Mouse (Mus musculus): ENCODE results near the gene Olfr1028. TPM values are rescaled to one million over a fixed set of nuclear protein-coding genes. Genes with fewer than 3 reads are reported as not detected.

Olfr1028 gene
- 0.09 and 0.17 TPM in 2 replicates for polyA plus RNA-seq (2015; fragmentation: Nextera tagmentation; extraction: Ambion mirVana)

DNA sequence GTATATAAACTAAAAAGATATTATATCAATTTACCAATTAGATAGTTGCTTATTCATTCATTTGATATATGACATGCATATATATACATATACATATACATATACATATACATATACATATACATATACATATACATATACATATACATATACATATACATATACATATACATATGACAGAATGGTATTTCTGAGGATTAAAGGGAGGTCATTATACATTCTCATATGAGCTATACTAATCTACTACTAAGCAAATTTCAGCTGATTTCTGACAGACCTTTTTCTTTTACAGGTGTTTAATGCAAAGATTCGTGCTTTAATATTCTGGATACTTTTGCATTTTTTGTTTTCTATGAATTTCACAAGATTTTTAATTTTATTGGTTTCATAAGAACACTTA, at the start of gene Olfr1028:
Gene Olfr1028 (plus strand): TSS at position 301 of the 400 bp plus-strand sequence.
- 80% methylated on average over 1 of the region's 1 CpGs for WGBS
- no peak within 1 kb of the TSS for H3K4me2 ChIP-seq (replicated peaks)
- H3K9me3 ChIP-seq (replicated peaks): no peaks in the 10 kb centered on the region
- no peak within 1 kb of the TSS for H3K9ac ChIP-seq
- H3K4me3 ChIP-seq (replicated peaks): no peak within 1 kb of the TSS
- H3K27me3 ChIP-seq: no peaks in the 10 kb centered on the region
- no peaks in the 10 kb centered on the region for H3K4me1 ChIP-seq
- H3K27ac ChIP-seq (replicated peaks): no peak within 1 kb of the TSS
- H3K36me3 ChIP-seq: no peaks in the 10 kb centered on the region
- no peak for ATAC-seq (ENCODE audit: insufficient number of reproducible peaks, low FRiP score, low TSS enrichment, low read depth)

DNA sequence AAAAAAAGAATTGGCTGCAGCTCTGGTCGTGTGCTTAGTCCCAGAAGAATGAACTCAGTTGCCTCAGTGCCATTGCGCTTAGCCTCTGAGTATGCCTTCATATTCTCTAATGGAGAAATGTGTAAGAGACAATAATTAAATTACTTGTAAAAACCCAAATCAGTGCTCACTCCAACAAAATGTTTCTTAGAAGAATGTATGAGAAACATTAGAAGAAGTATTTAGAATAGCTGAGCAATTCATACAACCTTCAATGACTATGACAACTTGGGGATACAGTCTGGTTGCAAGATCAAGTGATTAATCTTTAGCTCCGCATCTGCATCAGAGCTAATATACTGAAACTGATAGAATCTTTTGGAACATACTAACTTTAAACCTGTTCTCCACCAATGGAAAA, 45.3 kb upstream of the Olfr1028 start, which contains the start of gene Olfr1024:
Gene Olfr1024 (minus strand): TSS at position 101 of the 400 bp plus-strand sequence.
- Histone ChIP-seq H3K4me3 (replicated peaks) (no peak within 1 kb of the TSS), H3K27ac (replicated peaks) (no peak within 1 kb of the TSS), H3K9ac (no peak within 1 kb of the TSS), H3K36me3 (no peaks in the 10 kb centered on the region), H3K27me3 (no peaks in the 10 kb centered on the region), H3K4me1 (no peaks in the 10 kb centered on the region), H3K4me2 (replicated peaks) (no peak within 1 kb of the TSS), H3K9me3 (replicated peaks) (no peaks in the 10 kb centered on the region)
- WGBS: 83% methylated on average over 3 of the region's 3 CpGs
- no peak for ATAC-seq (ENCODE audit: insufficient number of reproducible peaks, low FRiP score, low TSS enrichment, low read depth)

- Histone ChIP-seq H3K4me3 (replicated peaks) (no peak overlapping the region), H3K36me3 (no peaks in the 10 kb centered on the region), H3K9ac (no peak overlapping the region), H3K4me1 (no peaks in the 10 kb centered on the region), H3K9me3 (replicated peaks) (no peaks in the 10 kb centered on the region), H3K4me2 (replicated peaks) (no peak overlapping the region), H3K27ac (replicated peaks) (no peak overlapping the region), H3K27me3 (no peaks in the 10 kb centered on the region)
- no peak for ATAC-seq (ENCODE audit: insufficient number of reproducible peaks, low FRiP score, low TSS enrichment, low read depth)
Measured at GRCm38 (mm10) chr2:85913197-85913596, 37.0 kb upstream of the Olfr1028 start.

DNA sequence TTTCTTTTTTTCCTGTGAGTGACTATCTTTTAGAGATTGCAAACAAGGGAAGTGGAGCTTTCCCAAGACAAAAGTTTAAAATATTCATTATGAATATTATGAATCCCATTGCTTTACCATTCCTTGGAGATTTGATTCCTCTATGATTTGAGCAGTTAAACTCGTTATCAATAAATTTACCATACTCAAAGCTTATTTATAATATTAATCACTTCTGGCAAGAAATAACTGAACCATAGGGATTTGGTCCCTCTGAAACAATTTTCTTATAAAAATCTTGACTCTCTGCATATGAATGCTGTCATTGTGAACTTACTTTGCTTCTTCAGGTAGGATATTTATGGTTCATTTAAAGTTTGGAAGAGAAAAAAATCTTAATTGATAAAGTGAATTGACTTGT, 35.3 kb upstream of the Olfr1028 start, which contains the start of gene Olfr1025-ps1:
Gene Olfr1025-ps1 (plus strand): TSS at position 301 of the 400 bp plus-strand sequence.
- Histone ChIP-seq H3K27me3 (no peaks in the 10 kb centered on the region), H3K4me1 (no peaks in the 10 kb centered on the region), H3K9me3 (replicated peaks) (no peaks in the 10 kb centered on the region), H3K36me3 (no peaks in the 10 kb centered on the region), H3K27ac (replicated peaks) (no peak within 1 kb of the TSS), H3K4me3 (replicated peaks) (no peak within 1 kb of the TSS), H3K9ac (no peak within 1 kb of the TSS), H3K4me2 (replicated peaks) (no peak within 1 kb of the TSS)
- WGBS: 47% methylated on average over 1 of the region's 1 CpGs
- no peak for ATAC-seq (ENCODE audit: insufficient number of reproducible peaks, low FRiP score, low TSS enrichment, low read depth)

DNA sequence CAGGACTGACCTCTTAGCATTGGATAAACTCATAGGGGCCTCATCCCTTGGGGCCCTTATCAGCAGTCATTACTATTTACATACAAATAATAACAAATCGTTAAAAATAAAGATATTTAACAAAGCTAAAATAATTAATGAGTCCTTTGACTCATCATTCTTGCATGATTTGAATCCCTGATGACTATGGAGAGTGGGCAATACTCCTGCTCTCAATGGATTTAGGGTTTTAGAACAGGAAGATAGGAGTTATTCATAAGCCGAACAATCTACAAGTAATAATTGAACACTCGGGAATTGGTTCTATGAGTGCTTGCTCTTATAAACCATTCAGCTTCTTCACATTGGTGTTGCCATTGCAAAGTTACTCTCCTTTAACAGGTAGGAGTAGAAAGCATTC, 29.0 kb upstream of the Olfr1028 start, which contains the start of gene Olfr1026:
Gene Olfr1026 (plus strand): TSS at position 301 of the 400 bp plus-strand sequence.
- H3K27me3 ChIP-seq: no peaks in the 10 kb centered on the region
- no peak for ATAC-seq (ENCODE audit: insufficient number of reproducible peaks, low FRiP score, low TSS enrichment, low read depth)
- H3K9me3 ChIP-seq (replicated peaks): no peaks in the 10 kb centered on the region
- H3K4me1 ChIP-seq: no peaks in the 10 kb centered on the region
- WGBS: 83% methylated on average over 3 of the region's 3 CpGs
- H3K27ac ChIP-seq (replicated peaks): no peak within 1 kb of the TSS
- H3K9ac ChIP-seq: no peak within 1 kb of the TSS
- H3K4me3 ChIP-seq (replicated peaks): no peak within 1 kb of the TSS
- H3K36me3 ChIP-seq: no peaks in the 10 kb centered on the region
- H3K4me2 ChIP-seq (replicated peaks): no peak within 1 kb of the TSS

DNA sequence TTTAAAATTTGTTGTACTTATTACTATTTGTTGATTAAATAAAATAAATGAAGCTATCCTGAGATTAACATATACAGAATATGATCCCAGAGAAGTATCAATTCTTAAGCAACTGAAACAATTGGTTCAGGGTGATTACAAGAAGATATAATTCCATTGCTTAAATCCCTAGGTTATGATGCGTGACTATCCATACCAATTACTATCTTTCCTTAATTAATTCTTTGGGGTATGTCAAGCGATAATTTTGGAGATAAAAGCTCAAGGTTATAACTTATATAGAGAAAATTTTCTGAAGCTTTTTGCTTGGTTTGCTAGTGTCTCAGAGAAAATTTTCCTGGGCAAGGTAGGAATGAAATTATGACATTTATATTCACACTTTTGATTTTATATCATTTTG, 23.4 kb downstream of the Olfr1028 start, which contains the start of gene Olfr1029:
Gene Olfr1029 (plus strand): TSS at position 301 of the 400 bp plus-strand sequence.
- Histone ChIP-seq H3K4me2 (replicated peaks) (no peak within 1 kb of the TSS), H3K4me1 (no peaks in the 10 kb centered on the region), H3K27ac (replicated peaks) (no peak within 1 kb of the TSS), H3K36me3 (no peaks in the 10 kb centered on the region), H3K9ac (no peak within 1 kb of the TSS), H3K27me3 (no peaks in the 10 kb centered on the region), H3K9me3 (replicated peaks) (no peaks in the 10 kb centered on the region), H3K4me3 (replicated peaks) (no peak within 1 kb of the TSS)
- WGBS: 83% methylated on average over 2 of the region's 2 CpGs
- no peak for ATAC-seq (ENCODE audit: insufficient number of reproducible peaks, low FRiP score, low TSS enrichment, low read depth)

GRCm38 (mm10) chr2:85978976-85979375, 28.7 kb downstream of the Olfr1028 start, which contains the start of gene Olfr1030:
Gene Olfr1030 (plus strand): TSS chr2:85979276.
- no peak within 1 kb of the TSS for H3K4me3 ChIP-seq (replicated peaks)
- H3K27me3 ChIP-seq: no peaks in the 10 kb centered on the region
- no peaks in the 10 kb centered on the region for H3K4me1 ChIP-seq
- no peak for ATAC-seq (ENCODE audit: insufficient number of reproducible peaks, low FRiP score, low TSS enrichment, low read depth)
- H3K9me3 ChIP-seq (replicated peaks): no peaks in the 10 kb centered on the region
- H3K36me3 ChIP-seq: no peaks in the 10 kb centered on the region
- H3K27ac ChIP-seq (replicated peaks): no peak within 1 kb of the TSS
- no peak within 1 kb of the TSS for H3K4me2 ChIP-seq (replicated peaks)
- no peak within 1 kb of the TSS for H3K9ac ChIP-seq
- WGBS: 73% methylated on average over 1 of the region's 1 CpGs

DNA sequence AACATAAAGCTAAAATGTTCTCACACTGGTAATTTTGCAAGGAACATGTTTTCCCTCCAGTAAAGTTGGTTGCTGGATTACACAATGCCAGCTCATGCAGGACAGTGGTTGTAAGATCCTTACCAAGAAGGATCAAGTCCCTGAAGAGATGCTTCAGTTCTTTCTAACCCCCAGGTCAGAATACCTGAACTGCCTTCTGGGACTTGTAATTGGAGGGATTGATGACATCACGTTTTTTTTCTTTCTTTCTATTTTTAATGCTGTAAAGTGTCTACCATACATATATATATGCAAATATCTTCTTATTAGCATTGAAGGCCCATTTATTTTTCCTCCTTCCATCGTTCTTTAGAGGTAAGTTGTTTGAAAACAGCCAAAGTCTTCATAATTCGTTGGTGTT, 39.8 kb downstream of the Olfr1028 start, which contains the start of gene Olfr1031:
Gene Olfr1031 (plus strand): TSS at position 301 of the 400 bp plus-strand sequence.
- no peak within 1 kb of the TSS for H3K4me2 ChIP-seq (replicated peaks)
- no peak for ATAC-seq (ENCODE audit: insufficient number of reproducible peaks, low FRiP score, low TSS enrichment, low read depth)
- WGBS: 55% methylated on average over 3 of the region's 3 CpGs
- no peaks in the 10 kb centered on the region for H3K27me3 ChIP-seq
- H3K9me3 ChIP-seq (replicated peaks): no peaks in the 10 kb centered on the region
- no peak within 1 kb of the TSS for H3K27ac ChIP-seq (replicated peaks)
- H3K4me3 ChIP-seq (replicated peaks): no peak within 1 kb of the TSS
- H3K36me3 ChIP-seq: no peaks in the 10 kb centered on the region
- no peak within 1 kb of the TSS for H3K9ac ChIP-seq
- H3K4me1 ChIP-seq: no peaks in the 10 kb centered on the region

Other genes with a start within 250 kb of the Olfr1028 start
- gene Olfr1009, start 235.0 kb upstream of the Olfr1028 start, polyA plus RNA-seq (2015; fragmentation: Nextera tagmentation; extraction: Ambion mirVana): not detected in 2 replicates
- gene Olfr1012, start 187.7 kb upstream of the Olfr1028 start, polyA plus RNA-seq (2015; fragmentation: Nextera tagmentation; extraction: Ambion mirVana): 0.25 TPM in 1 of 2 replicates, not detected in the other
- 0.12 TPM in 1 of 2 replicates, not detected in the other for gene Olfr1013, start 183.3 kb upstream of the Olfr1028 start, polyA plus RNA-seq (2015; fragmentation: Nextera tagmentation; extraction: Ambion mirVana)
- not detected in 2 replicates for gene Olfr1014, start 177.7 kb upstream of the Olfr1028 start, polyA plus RNA-seq (2015; fragmentation: Nextera tagmentation; extraction: Ambion mirVana)
- 0.07 and 0.47 TPM in 2 replicates for gene Olfr1015, start 168.4 kb upstream of the Olfr1028 start, polyA plus RNA-seq (2015; fragmentation: Nextera tagmentation; extraction: Ambion mirVana)
- gene Olfr1016, start 147.9 kb upstream of the Olfr1028 start, polyA plus RNA-seq (2015; fragmentation: Nextera tagmentation; extraction: Ambion mirVana): 0.23 TPM in 1 of 2 replicates, not detected in the other
- gene Olfr1018, start 132.0 kb upstream of the Olfr1028 start, polyA plus RNA-seq (2015; fragmentation: Nextera tagmentation; extraction: Ambion mirVana): not detected in 2 replicates
- gene Olfr1019, start 105.0 kb upstream of the Olfr1028 start, polyA plus RNA-seq (2015; fragmentation: Nextera tagmentation; extraction: Ambion mirVana): not detected in 2 replicates
- gene Olfr1020, start 103.4 kb upstream of the Olfr1028 start, polyA plus RNA-seq (2015; fragmentation: Nextera tagmentation; extraction: Ambion mirVana): not detected in 2 replicates
- gene Olfr1022, start 81.8 kb upstream of the Olfr1028 start, polyA plus RNA-seq (2015; fragmentation: Nextera tagmentation; extraction: Ambion mirVana): not detected in 2 replicates
- not detected in 2 replicates for gene Olfr1023, start 64.8 kb upstream of the Olfr1028 start, polyA plus RNA-seq (2015; fragmentation: Nextera tagmentation; extraction: Ambion mirVana)
- not detected in 2 replicates for gene Olfr1024, start 45.4 kb upstream of the Olfr1028 start, polyA plus RNA-seq (2015; fragmentation: Nextera tagmentation; extraction: Ambion mirVana)
- gene Olfr1025-ps1, start 35.2 kb upstream of the Olfr1028 start, polyA plus RNA-seq (2015; fragmentation: Nextera tagmentation; extraction: Ambion mirVana): 0.59 and 0.84 TPM in 2 replicates
- 0.38 and 0.69 TPM in 2 replicates for gene Olfr1026, start 28.9 kb upstream of the Olfr1028 start, polyA plus RNA-seq (2015; fragmentation: Nextera tagmentation; extraction: Ambion mirVana)
- gene Olfr1029, start 23.5 kb downstream of the Olfr1028 start, polyA plus RNA-seq (2015; fragmentation: Nextera tagmentation; extraction: Ambion mirVana): 0.08 and 0.17 TPM in 2 replicates
- gene Olfr1030, start 28.8 kb downstream of the Olfr1028 start, polyA plus RNA-seq (2015; fragmentation: Nextera tagmentation; extraction: Ambion mirVana): 0.11 and 0.12 TPM in 2 replicates
- gene Olfr1031, start 39.9 kb downstream of the Olfr1028 start, polyA plus RNA-seq (2015; fragmentation: Nextera tagmentation; extraction: Ambion mirVana): 0.37 and 0.39 TPM in 2 replicates
- gene Olfr1032, start 55.1 kb downstream of the Olfr1028 start, polyA plus RNA-seq (2015; fragmentation: Nextera tagmentation; extraction: Ambion mirVana): 0.27 TPM in 1 of 2 replicates, not detected in the other
- gene Olfr1033, start 70.2 kb downstream of the Olfr1028 start, polyA plus RNA-seq (2015; fragmentation: Nextera tagmentation; extraction: Ambion mirVana): 0.14 and 0.79 TPM in 2 replicates
- 0.04 and 0.09 TPM in 2 replicates for gene Olfr1034, start 95.4 kb downstream of the Olfr1028 start, polyA plus RNA-seq (2015; fragmentation: Nextera tagmentation; extraction: Ambion mirVana)
- gene Olfr1036, start 123.6 kb downstream of the Olfr1028 start, polyA plus RNA-seq (2015; fragmentation: Nextera tagmentation; extraction: Ambion mirVana): not detected in 2 replicates
- gene Olfr1037, start 136.9 kb downstream of the Olfr1028 start, polyA plus RNA-seq (2015; fragmentation: Nextera tagmentation; extraction: Ambion mirVana): 0.14 TPM in 1 of 2 replicates, not detected in the other
- 0.05 TPM in 1 of 2 replicates, not detected in the other for gene Olfr1039, start 185.5 kb downstream of the Olfr1028 start, polyA plus RNA-seq (2015; fragmentation: Nextera tagmentation; extraction: Ambion mirVana)
- not detected in 2 replicates for gene Olfr1040, start 196.3 kb downstream of the Olfr1028 start, polyA plus RNA-seq (2015; fragmentation: Nextera tagmentation; extraction: Ambion mirVana)
- not detected in 2 replicates for gene Olfr1042, start 211.4 kb downstream of the Olfr1028 start, polyA plus RNA-seq (2015; fragmentation: Nextera tagmentation; extraction: Ambion mirVana)
- gene Olfr1043, start 217.1 kb downstream of the Olfr1028 start, polyA plus RNA-seq (2015; fragmentation: Nextera tagmentation; extraction: Ambion mirVana): not detected in 2 replicates
- 0.24 TPM in 2 replicates for gene Olfr1044, start 227.4 kb downstream of the Olfr1028 start, polyA plus RNA-seq (2015; fragmentation: Nextera tagmentation; extraction: Ambion mirVana)
- 0.20 TPM in 1 of 2 replicates, not detected in the other for gene Olfr52, start 235.2 kb downstream of the Olfr1028 start, polyA plus RNA-seq (2015; fragmentation: Nextera tagmentation; extraction: Ambion mirVana)